Mouse (Mus musculus) stomach, embryonic 14.5 days (tissue): ENCODE data around the gene Cpeb1. TPM values are rescaled to one million over a fixed set of nuclear protein-coding genes. Genes with fewer than 3 reads are reported as not detected.

Experiments
- ATAC-seq: fragments of 200-750 bp; cut with Nextera tagmentation; 2 replicates; pipeline ENCODE4 v1.8.0; 2017; ENCODE audit warnings: low read depth, moderate TSS enrichment; ENCODE audit not compliant: insufficient number of reproducible peaks, insufficient read depth, low FRiP score
- H3K27ac ChIP-seq: fragments of 300-500 bp; sonication (generic); 2 replicates; pipeline ENCODE4 v1.5.1; 2014; ENCODE audit warnings: mild to moderate bottlenecking, low read length, moderate library complexity, mixed read lengths
- H3K27me3 ChIP-seq: fragments of 300-500 bp; sonication (generic); 2 replicates; pipeline ENCODE4 v1.6.1; 2014; ENCODE audit warnings: low read length, control low read depth, mixed read lengths; ENCODE audit not compliant: control insufficient read depth, insufficient read depth
- H3K36me3 ChIP-seq: fragments of 300-500 bp; sonication (generic); 2 replicates; pipeline ENCODE4 v1.6.1; 2014; ENCODE audit warnings: mild to moderate bottlenecking, control low read depth, low read length, moderate library complexity, mixed read lengths; ENCODE audit not compliant: control insufficient read depth, insufficient read depth
- H3K4me1 ChIP-seq: fragments of 300-500 bp; sonication (generic); 2 replicates; pipeline ENCODE4 v1.6.1; 2014; ENCODE audit warnings: low read length, control low read depth, mixed read lengths; ENCODE audit not compliant: control insufficient read depth, insufficient read depth
- H3K4me2 ChIP-seq: fragments of 300-500 bp; sonication (generic); replicated peaks from 2 replicates; pipeline ENCODE4 v1.6.1; 2014; ENCODE audit warnings: low read depth, low read length, control low read depth
- H3K4me3 ChIP-seq: fragments of 300-500 bp; sonication (generic); 2 replicates; pipeline ENCODE4 v1.5.1; 2014; ENCODE audit warnings: low read depth, low read length, control low read depth
- H3K9ac ChIP-seq: fragments of 300-500 bp; sonication (generic); replicated peaks from 2 replicates; pipeline ENCODE4 v1.6.1; 2014; ENCODE audit warnings: low read depth, mild to moderate bottlenecking, control low read depth, low read length, moderate library complexity, mixed read lengths
- H3K9me3 ChIP-seq: fragments of 300-500 bp; sonication (generic); 2 replicates; pipeline ENCODE4 v1.6.1; 2016; ENCODE audit warnings: low read depth, low read length, control low read depth; ENCODE audit not compliant: control insufficient read depth
- WGBS: fragments of 180-500 bp; shearing (Covaris S2); extraction: QIAGEN DNeasy Blood & Tissue Kit; methylation state at CpG from one replicate; pipeline ENCODE4 v1.1.7; 2014; 5-methylcytosine and 5-hydroxymethylcytosine counted together
- polyA plus RNA-seq: library from polyadenylated mRNA; unstranded; fragments of >200 nt; fragmentation: Nextera tagmentation; extraction: Ambion mirVana; gene quantifications from 2 replicates; pipeline ENCODE4 v1.2.1, GENCODE M21; 2014

The Cpeb1 gene
- polyA plus RNA-seq, 1 experiment from 2014 or later, result 0.91 TPM

GRCm38 (mm10) chr7:81343316-81343715 is 111.9 kb downstream of the Cpeb1 start:
- Histone ChIP-seq H3K27me3 (no peaks in the 10 kb centered on the region), H3K4me1 (peaks cover 12% of the 10 kb centered on the region), H3K9ac (peak overlapping the region; percentile 96; the same call in 1 of the 2 replicates), H3K36me3 (peaks cover 40% of the 10 kb centered on the region), H3K4me2 (peak overlapping the region; percentile 90), H3K9me3 (no peaks in the 10 kb centered on the region), H3K4me3 (peak overlapping the region; percentile 90), H3K27ac (0 out of 2 replicates have a peak overlapping the region, but pooled peaks have one; percentile 21)
- no peak for ATAC-seq
- 26% methylated on average over 8 of the region's 8 CpGs for WGBS

DNA sequence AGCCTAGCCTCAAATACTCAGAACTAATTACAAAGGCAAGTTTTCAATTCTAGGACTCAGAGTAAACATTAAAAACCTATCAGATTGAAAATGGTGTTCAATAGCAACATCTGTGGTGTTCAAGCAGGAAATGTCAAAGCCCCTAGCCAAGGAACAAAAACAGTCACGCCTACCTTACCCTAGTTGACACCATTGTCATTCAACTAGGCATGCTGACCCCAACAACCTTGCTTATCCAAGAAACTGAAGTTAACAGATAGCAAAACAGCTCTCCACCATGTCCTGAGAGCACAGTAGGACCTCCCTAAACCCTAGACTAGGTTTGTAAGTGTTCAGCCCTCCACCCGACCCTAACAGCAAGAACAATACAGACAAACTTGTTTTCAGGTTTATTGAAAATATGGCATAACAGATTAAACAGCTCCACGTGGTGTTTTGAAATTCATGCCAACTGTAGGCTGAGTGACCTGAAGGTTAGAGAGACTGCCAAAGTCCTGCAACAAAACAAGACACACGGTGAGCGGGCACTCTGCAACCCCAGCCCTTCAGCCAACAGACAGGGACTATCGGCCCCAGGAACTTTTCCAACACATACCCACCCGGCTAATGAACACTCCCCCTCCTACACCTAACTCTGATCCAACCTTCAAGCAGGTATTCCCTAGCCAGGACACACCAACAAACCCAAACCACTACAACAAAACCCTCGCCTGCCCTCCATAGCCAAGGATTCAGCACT is 112.7 kb downstream of the Cpeb1 start:
- no peak overlapping the region for H3K27ac ChIP-seq
- peak overlapping the region; percentile 96; the same call in 1 of the 2 replicates for H3K9ac ChIP-seq
- 66% methylated on average over 8 of the region's 8 CpGs for WGBS
- no peak for ATAC-seq
- H3K4me3 ChIP-seq, result peak overlapping the region; percentile 90; the same call in 1 of the 2 replicates
- peaks cover 40% of the 10 kb centered on the region for H3K36me3 ChIP-seq
- H3K9me3 ChIP-seq, result no peaks in the 10 kb centered on the region
- peaks cover 12% of the 10 kb centered on the region for H3K4me1 ChIP-seq
- peak overlapping the region; percentile 90 for H3K4me2 ChIP-seq
- no peaks in the 10 kb centered on the region for H3K27me3 ChIP-seq

- no peak overlapping the region for H3K9ac ChIP-seq
- H3K36me3 ChIP-seq, result peaks cover 40% of the 10 kb centered on the region
These were observed 113.7 kb downstream of the Cpeb1 start for GRCm38 (mm10) chr7:81341563-81341962.

GRCm38 (mm10) chr7:81339783-81340182 is 115.5 kb downstream of the Cpeb1 start:
- Histone ChIP-seq H3K4me1 (peaks cover 12% of the 10 kb centered on the region), H3K9ac (no peak overlapping the region), H3K27me3 (no peaks in the 10 kb centered on the region), H3K4me2 (no peak overlapping the region), H3K4me3 (no peak overlapping the region), H3K27ac (no peak overlapping the region), H3K9me3 (no peaks in the 10 kb centered on the region), H3K36me3 (peaks cover 43% of the 10 kb centered on the region)
- WGBS, result 74% methylated on average over 4 of the region's 4 CpGs
- ATAC-seq, result peak; percentile 57

More at GRCm38 (mm10) chr7:81341563-81341962, 113.7 kb downstream of the Cpeb1 start:
- Histone ChIP-seq H3K4me3 (no peak overlapping the region), H3K27me3 (no peaks in the 10 kb centered on the region), H3K4me2 (no peak overlapping the region), H3K27ac (no peak overlapping the region), H3K9me3 (no peaks in the 10 kb centered on the region), H3K4me1 (peaks cover 12% of the 10 kb centered on the region)
- WGBS, result 51% methylated on average over 3 of the region's 3 CpGs
- ATAC-seq, result no peak

DNA sequence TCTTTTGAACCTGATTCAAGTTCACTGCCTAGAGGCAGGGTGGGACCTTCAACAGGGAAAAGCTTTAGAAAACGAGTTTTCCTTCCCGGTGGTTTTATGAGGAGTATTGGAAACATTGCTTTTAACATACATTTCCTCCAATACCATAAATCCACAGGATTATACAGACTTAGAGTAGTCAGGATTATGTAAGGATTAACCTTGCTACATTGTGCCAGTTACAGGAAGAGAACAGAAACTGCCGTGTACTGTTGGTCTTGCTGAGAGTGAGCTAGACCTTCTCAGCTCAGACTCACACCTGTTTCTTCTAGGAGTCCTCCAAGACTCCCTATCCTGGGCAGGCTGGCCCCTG is 116.8 kb downstream of the Cpeb1 start:
- H3K9ac ChIP-seq, result no peak overlapping the region
- 60% methylated on average over 3 of the region's 3 CpGs for WGBS
- no peak overlapping the region for H3K27ac ChIP-seq
- no peaks in the 10 kb centered on the region for H3K9me3 ChIP-seq
- H3K4me3 ChIP-seq, result no peak overlapping the region
- peaks cover 8% of the 10 kb centered on the region for H3K4me1 ChIP-seq
- no peak for ATAC-seq
- H3K36me3 ChIP-seq, result peaks cover 38% of the 10 kb centered on the region
- H3K27me3 ChIP-seq, result no peaks in the 10 kb centered on the region
- no peak overlapping the region for H3K4me2 ChIP-seq

DNA sequence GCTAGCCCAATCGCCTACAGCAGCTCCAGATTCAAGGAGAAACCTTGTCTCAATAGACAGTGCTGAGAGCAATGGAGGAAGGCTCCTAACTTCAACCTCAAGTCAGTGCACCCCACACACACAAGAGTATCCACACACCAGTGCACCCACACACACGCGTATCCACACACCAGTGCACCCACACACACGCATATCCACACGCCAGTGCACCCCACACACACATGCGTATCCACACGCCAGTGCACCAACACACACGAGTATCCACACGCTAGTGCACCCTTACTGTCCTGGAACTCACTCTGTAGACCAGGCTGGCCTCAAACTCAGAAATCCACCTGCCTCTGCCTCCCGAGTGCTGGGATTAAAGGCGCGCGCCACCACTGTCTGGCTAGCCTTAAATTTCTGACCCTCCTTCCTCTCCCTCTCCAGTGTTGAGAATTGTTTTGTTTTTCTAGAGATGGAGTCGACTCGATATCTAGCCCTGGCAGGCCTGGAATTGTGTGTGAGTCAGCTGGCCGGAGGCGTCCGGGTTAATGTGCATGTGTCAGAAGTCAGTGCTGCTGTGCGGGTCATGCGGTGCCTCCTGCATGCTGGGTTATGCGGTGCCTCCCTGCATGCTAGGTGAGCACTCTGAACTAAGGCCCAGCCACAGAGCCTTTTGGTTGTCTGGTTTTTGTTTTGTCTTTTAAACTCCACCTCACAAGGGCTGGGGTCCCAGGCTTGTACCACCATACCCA is 117.3 kb downstream of the Cpeb1 start:
- peaks cover 3% of the 10 kb centered on the region for H3K4me1 ChIP-seq
- H3K27ac ChIP-seq, result no peak overlapping the region
- no peak overlapping the region for H3K9ac ChIP-seq
- 94% methylated on average over 21 of the region's 21 CpGs for WGBS
- no peak overlapping the region for H3K4me3 ChIP-seq
- H3K36me3 ChIP-seq, result peaks cover 32% of the 10 kb centered on the region
- no peak overlapping the region for H3K4me2 ChIP-seq
- no peak for ATAC-seq
- H3K27me3 ChIP-seq, result no peaks in the 10 kb centered on the region
- H3K9me3 ChIP-seq, result no peaks in the 10 kb centered on the region

- Histone ChIP-seq H3K27me3 (no peaks in the 10 kb centered on the region), H3K4me2 (no peak overlapping the region), H3K9me3 (no peaks in the 10 kb centered on the region), H3K9ac (no peak overlapping the region), H3K36me3 (peaks cover 22% of the 10 kb centered on the region; the same call in 1 of the 2 replicates), H3K4me1 (no peaks in the 10 kb centered on the region), H3K4me3 (no peak overlapping the region), H3K27ac (peak overlapping the region; percentile 28; the same call in 1 of the 2 replicates)
- no peak for ATAC-seq
- 53% methylated on average over 8 of the region's 8 CpGs for WGBS
These were observed 118.9 kb downstream of the Cpeb1 start for GRCm38 (mm10) chr7:81336432-81336786.

- H3K4me2 ChIP-seq, result no peak overlapping the region
- no peak for ATAC-seq
- H3K4me3 ChIP-seq, result no peak overlapping the region
- H3K4me1 ChIP-seq, result no peaks in the 10 kb centered on the region
- H3K9ac ChIP-seq, result no peak overlapping the region
- H3K36me3 ChIP-seq, result peaks cover 17% of the 10 kb centered on the region; the same call in 1 of the 2 replicates
- 78% methylated on average over 18 of the region's 18 CpGs for WGBS
- no peaks in the 10 kb centered on the region for H3K27me3 ChIP-seq
- no peaks in the 10 kb centered on the region for H3K9me3 ChIP-seq
- H3K27ac ChIP-seq, result peak overlapping the region; percentile 28; the same call in 1 of the 2 replicates
These were observed 119.4 kb downstream of the Cpeb1 start for GRCm38 (mm10) chr7:81335705-81336431.
